Mouse (Mus musculus) small intestine, adult 2 months (tissue): Measurements from ENCODE around the gene Cdk7. TPM values are rescaled to one million over a fixed set of nuclear protein-coding genes. Genes with fewer than 3 reads are reported as not detected.

Experiments used
- H3K27ac ChIP-seq: fragments of 200-500 bp; 2 replicates; pipeline ENCODE4 v1.5.1; 2012; ENCODE audit warnings: low read depth, low read length, control low read depth, inconsistent platforms; ENCODE audit not compliant: insufficient read depth
- H3K27me3 ChIP-seq: fragments of 200-500 bp; 2 replicates; pipeline ENCODE4 v1.6.1; 2012; ENCODE audit warnings: mild to moderate bottlenecking, moderate library complexity, low read length, inconsistent platforms; ENCODE audit not compliant: control insufficient read depth, insufficient read depth
- H3K36me3 ChIP-seq: fragments of 200-500 bp; 2 replicates; pipeline ENCODE4 v1.6.1; 2012; ENCODE audit warnings: mild to moderate bottlenecking, low read length, control low read depth, inconsistent platforms; ENCODE audit not compliant: control insufficient read depth, insufficient read depth
- H3K4me1 ChIP-seq: fragments of 200-500 bp; 2 replicates; pipeline ENCODE4 v1.6.1; 2012; ENCODE audit warnings: low read length, inconsistent platforms, mixed read lengths; ENCODE audit not compliant: control insufficient read depth, insufficient read depth, insufficient read length
- H3K4me3 ChIP-seq: fragments of 200-500 bp; 2 replicates; pipeline ENCODE4 v1.5.1; 2012; ENCODE audit warnings: low read depth, mild to moderate bottlenecking, control low read depth, inconsistent platforms, low read length, moderate library complexity
- CTCF ChIP-seq: fragments of 200-500 bp; IDR thresholded peaks from 2 replicates; pipeline ENCODE4 v1.5.1; 2012; ENCODE audit warnings: low read depth, mild to moderate bottlenecking, control low read depth, inconsistent platforms, low read length, moderate library complexity, mixed read lengths; ENCODE audit not compliant: insufficient replicate concordance, insufficient read length; ENCODE audit errors: extremely low read depth
- POLR2A ChIP-seq: fragments of 200-500 bp; IDR thresholded peaks from 2 replicates; pipeline ENCODE4 v1.6.1; 2012; ENCODE audit warnings: low read depth, mild to moderate bottlenecking, control low read depth, inconsistent platforms, low read length, moderate library complexity
- WGBS: fragments of 180-500 bp; shearing (Covaris S2); methylation state at CpG from one replicate; pipeline ENCODE4 v1.1.7; 2018; 5-methylcytosine and 5-hydroxymethylcytosine counted together
- polyA plus RNA-seq: library from polyadenylated mRNA; depleted of rRNA; stranded (reverse); fragments of >200 nt; gene quantifications from 2 replicates; pipeline ENCODE4 v1.2.3, GENCODE M21; 2012; rRNA removed

The Cdk7 gene
- polyA plus RNA-seq, result 2.9 and 6.9 TPM in 2 replicates

DNA sequence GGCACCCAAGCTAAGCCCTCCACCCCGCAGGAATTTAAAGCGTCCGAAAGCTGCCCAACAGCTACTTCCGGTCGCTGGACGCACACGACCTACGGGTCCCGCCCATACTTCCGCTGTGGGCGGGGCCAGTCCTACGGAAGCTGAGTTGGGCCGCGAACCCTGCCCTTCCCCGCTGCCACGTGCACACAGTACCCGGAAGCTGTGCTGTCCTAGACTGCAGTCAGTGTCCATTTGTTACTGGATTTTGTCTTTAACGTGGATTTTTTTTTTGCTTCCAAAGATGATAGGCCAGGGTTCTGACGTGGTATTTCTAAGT lies at the start of gene Cdk7:
Cdk7 (minus strand) TSS at position 79 of the 316 bp plus-strand sequence.
- H3K27me3 ChIP-seq, result no peaks in the 10 kb centered on the region
- H3K27ac ChIP-seq, result peak within 1 kb of the TSS; percentile 53
- H3K36me3 ChIP-seq, result peaks cover 13% of the 10 kb centered on the region
- WGBS, result under 1% methylated on average over 19 of the region's 19 CpGs
- H3K4me1 ChIP-seq, result peaks cover 2% of the 10 kb centered on the region; the same call in 1 of the 2 replicates
- H3K4me3 ChIP-seq, result peak within 1 kb of the TSS; percentile 88
- TF ChIP-seq POLR2A (peak; percentile 27; the same call in 1 of the 2 replicates), CTCF (no peak)

DNA sequence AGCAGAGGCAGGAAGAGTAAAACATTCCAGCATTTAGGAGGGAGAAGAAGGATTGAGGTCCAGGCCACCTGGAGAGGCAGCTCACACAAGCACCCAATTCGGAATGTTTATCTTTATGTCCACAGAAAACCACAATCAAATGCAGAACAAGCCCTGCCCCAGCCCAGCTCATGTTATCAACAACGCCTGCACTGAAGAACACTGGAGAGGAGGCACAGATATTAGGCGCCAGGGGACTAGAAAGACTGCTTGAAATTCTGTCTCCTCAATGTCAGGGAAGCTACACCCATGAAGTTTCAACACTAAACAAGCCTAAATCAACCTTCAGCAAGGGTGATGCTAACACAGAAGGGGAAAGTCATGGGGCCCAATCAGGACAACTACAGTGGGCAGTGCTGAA lies 46.8 kb upstream of the Cdk7 start:
- no peak overlapping the region for H3K4me3 ChIP-seq
- WGBS, result 65% methylated on average over 3 of the region's 3 CpGs
- TF ChIP-seq POLR2A (no peak), CTCF (no peak)
- H3K4me1 ChIP-seq, result peaks cover 3% of the 10 kb centered on the region
- H3K27me3 ChIP-seq, result no peaks in the 10 kb centered on the region
- H3K36me3 ChIP-seq, result peaks cover 2% of the 10 kb centered on the region; the same call in 1 of the 2 replicates
- H3K27ac ChIP-seq, result no peak overlapping the region

DNA sequence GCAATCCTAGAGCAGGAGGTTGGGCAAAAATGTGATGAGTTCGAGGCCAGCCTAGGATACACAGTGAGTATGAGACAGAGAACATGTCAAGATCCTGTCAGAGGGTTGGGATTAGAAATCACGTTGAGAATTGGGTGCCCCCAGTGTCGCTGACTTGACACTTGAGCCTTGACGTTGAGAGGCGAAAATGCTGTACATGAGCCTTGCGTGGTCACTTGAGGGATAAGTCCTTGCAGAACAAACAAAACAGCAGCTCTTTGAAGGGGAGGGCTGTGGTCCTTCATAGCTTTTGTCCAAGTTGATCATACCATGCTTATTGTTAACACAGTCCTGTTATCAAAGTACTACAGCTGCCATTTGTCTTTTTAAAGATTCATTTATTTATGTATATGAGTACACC lies 46.0 kb upstream of the Cdk7 start:
- 62% methylated on average over 6 of the region's 6 CpGs for WGBS
- peaks cover 3% of the 10 kb centered on the region for H3K4me1 ChIP-seq
- no peak for TF ChIP-seq CTCF
- no peak for TF ChIP-seq POLR2A
- no peak overlapping the region for H3K4me3 ChIP-seq
- H3K36me3 ChIP-seq, result peaks cover under 1% of the 10 kb centered on the region; the same call in 1 of the 2 replicates
- H3K27me3 ChIP-seq, result no peaks in the 10 kb centered on the region
- H3K27ac ChIP-seq, result no peak overlapping the region

DNA sequence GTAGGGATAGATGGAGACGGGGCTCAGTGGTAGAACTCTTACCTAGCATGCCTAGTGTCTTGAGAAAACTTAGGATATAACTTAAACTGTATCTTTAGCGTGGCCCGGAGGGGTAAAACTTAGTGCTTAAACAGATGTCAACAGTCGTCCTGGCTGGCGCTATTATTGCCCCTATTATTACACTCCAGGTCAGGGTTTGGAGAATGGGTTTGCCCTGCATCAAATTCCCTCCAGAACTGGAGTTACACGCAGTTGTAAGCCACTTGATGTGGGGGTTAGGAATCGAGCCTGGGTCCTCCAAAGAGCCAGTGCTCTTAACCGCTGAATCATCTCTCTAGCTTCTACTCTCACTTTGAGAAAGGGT lies 45.3 kb upstream of the Cdk7 start:
- H3K27ac ChIP-seq, result no peak overlapping the region
- TF ChIP-seq POLR2A (no peak), CTCF (no peak)
- 5% methylated on average over 8 of the region's 8 CpGs for WGBS
- H3K4me3 ChIP-seq, result peak overlapping the region; percentile 90
- no peaks in the 10 kb centered on the region for H3K27me3 ChIP-seq
- no peaks in the 10 kb centered on the region; the same call in 1 of the 2 replicates for H3K36me3 ChIP-seq
- H3K4me1 ChIP-seq, result peaks cover 3% of the 10 kb centered on the region

DNA sequence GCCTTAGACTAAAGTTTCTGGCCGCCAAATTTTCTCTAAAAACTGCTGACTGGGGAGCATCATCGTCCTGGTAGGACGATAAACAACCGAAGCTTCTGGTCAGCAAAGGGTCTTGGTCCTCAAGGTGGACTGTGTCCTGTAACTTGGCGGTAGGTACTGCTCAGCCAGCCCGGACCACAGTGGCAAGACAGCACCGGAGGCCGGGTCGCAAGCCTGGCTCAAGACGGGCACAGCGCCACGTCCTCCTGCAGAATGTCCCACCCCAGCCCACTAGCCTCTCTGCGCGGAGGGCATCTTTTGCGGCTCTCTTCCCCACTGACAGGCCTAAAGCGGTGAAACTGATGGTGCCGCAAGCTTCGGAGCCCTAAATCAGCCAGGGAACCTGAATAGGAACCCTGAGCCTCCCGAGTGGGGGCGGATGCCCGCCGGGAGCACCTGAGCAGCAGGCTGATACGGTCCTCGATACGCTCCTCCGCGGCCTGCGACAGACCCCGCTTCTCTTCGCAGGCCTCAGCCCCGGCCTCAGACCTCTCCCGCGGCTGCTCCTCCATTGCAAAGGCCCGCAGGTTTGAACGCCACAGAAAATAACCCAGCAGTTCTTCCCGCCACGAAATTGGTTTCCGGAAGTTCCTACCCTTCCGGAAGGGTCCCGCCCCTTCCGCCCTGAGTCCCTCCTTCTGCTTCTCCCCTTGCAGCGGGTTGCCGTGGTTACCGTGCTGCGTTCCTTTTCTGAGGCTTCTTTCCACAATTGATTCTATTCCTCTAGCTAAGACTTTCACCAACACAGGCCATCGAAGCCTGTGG lies 44.7 kb upstream of the Cdk7 start, which contains the start of gene Cenph:
Cenph (minus strand) TSS at position 648 of the 804 bp plus-strand sequence.
- peaks cover 3% of the 10 kb centered on the region for H3K4me1 ChIP-seq
- H3K27ac ChIP-seq, result no peak within 1 kb of the TSS
- TF ChIP-seq POLR2A, result no peak
- TF ChIP-seq CTCF, result no peak
- H3K4me3 ChIP-seq, result peak within 1 kb of the TSS; percentile 90
- H3K36me3 ChIP-seq, result no peaks in the 10 kb centered on the region; the same call in 1 of the 2 replicates
- H3K27me3 ChIP-seq, result no peaks in the 10 kb centered on the region
- WGBS, result under 1% methylated on average over 46 of the region's 46 CpGs

DNA sequence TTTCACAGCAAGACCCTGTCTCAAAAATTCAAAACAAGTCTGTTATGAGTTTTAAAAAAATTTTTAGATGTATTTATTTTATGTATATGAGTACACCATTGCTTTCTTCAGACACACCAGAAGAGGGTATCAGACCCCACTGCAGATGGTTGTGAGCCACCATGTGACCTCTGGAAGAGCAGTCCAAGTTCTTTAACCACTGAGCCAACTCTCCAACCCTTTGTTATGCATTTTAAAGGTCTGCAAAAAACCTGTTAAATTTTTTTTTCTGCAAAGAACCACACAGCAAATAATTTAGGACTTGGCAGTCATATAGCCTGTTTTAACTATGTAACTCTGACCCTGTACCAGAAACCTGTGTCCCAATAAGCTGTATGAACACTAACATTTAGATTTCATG lies 44.0 kb upstream of the Cdk7 start:
- Histone ChIP-seq H3K27ac (no peak overlapping the region), H3K4me3 (no peak overlapping the region)

DNA sequence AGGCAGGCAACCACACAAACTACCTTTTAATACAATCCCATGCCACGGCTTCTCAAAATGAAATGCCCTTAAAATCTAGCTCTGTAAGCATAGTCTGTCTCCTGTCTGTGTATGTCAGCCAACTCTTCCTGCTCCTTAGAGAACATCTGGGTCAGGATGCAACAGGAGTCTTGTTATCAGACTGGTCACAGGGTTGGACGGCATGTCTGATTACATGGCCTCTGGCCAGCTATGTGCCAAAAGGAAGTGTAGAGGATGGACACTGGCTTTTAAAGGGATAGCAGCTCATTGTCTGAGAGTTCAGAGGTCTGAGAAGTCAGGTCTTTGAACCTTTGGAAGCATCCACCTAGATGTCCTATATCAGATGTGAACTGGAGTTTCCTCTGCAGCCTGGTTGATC lies 24.6 kb upstream of the Cdk7 start:
- TF ChIP-seq POLR2A, result no peak
- no peak for TF ChIP-seq CTCF
- WGBS, result 64% methylated on average over 2 of the region's 2 CpGs
- Histone ChIP-seq H3K27ac (no peak overlapping the region), H3K36me3 (no peaks in the 10 kb centered on the region), H3K27me3 (no peaks in the 10 kb centered on the region), H3K4me3 (no peak overlapping the region), H3K4me1 (peaks cover 2% of the 10 kb centered on the region; the same call in 1 of the 2 replicates)

More for the DNA sequence above, 44.0 kb upstream of the Cdk7 start:
- peaks cover 3% of the 10 kb centered on the region for H3K4me1 ChIP-seq
- no peak for TF ChIP-seq CTCF
- H3K36me3 ChIP-seq, result no peaks in the 10 kb centered on the region; the same call in 1 of the 2 replicates
- no peaks in the 10 kb centered on the region for H3K27me3 ChIP-seq
